In the genomic region with DNA sequence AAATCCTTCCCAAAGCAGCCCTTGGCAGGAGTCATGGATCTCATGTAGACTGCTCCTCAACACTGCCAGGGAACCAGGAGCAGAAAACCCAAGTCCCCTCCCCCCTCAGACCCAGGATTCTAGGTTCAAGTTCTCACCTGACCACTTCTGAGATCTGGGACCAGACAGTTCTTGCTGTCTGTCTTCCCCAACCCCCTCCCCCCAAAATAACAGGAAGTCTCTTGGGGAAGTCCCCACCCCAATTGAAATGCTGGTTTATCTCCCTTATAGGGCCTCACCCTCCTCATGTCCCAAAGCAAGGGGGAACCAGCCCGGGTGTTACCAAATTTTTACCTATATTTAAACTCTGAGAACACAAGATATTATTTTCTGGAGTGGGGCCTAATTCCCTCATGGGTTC, we compare ENCODE assay signal across 10 mouse cellular contexts. TPM values are rescaled to one million over a fixed set of nuclear protein-coding genes. Genes with fewer than 3 reads are reported as not detected.
DNase-seq lines count a peak whose midpoint lies in the region; ATAC-seq lines count a peak whose summit lies in the region.
"Had no signal": no experiment of that assay in that cellular context is flagged by ENCODE, and none has a peak within 500 bp of the region (broad histone marks: within the 10 kb centered on the region; RNA-seq: fewer than 3 reads in every experiment).

No protein-coding gene starts in this region.

- no peak overlapping the region for H3K9ac ChIP-seq in midbrain, embryonic 12.5 days (replicated peaks)
- no peak overlapping the region for H3K9ac ChIP-seq in limb, embryonic 13.5 days

- no peak overlapping the region for H3K4me3 ChIP-seq in midbrain, embryonic 12.5 days
- H3K4me3 ChIP-seq in midbrain, embryonic 10.5 days = no peak overlapping the region
- H3K4me3 ChIP-seq in limb, embryonic 13.5 days = peak overlapping the region; percentile 81

- peak overlapping the region; percentile 63; the same call in 1 of the 2 replicates for H3K27ac ChIP-seq in midbrain, embryonic 12.5 days (replicated peaks)
- no peak overlapping the region for H3K27ac ChIP-seq in midbrain, embryonic 10.5 days (replicated peaks)
- H3K27ac ChIP-seq in limb, embryonic 13.5 days = no peak overlapping the region; the same call in 1 of the 2 replicates

- no peaks in the 10 kb centered on the region for H3K27me3 ChIP-seq in midbrain, embryonic 12.5 days
- H3K27me3 ChIP-seq in midbrain, embryonic 10.5 days (ENCODE audit: low read depth, poor library complexity, severe bottlenecking) = no peaks in the 10 kb centered on the region
- H3K27me3 ChIP-seq in limb, embryonic 13.5 days = no peaks in the 10 kb centered on the region

- ATAC-seq in midbrain, embryonic 12.5 days (ENCODE audit: low FRiP score, low read depth) = no peak
- ATAC-seq in limb, embryonic 13.5 days (ENCODE audit: low FRiP score, low read depth) = no peak
- no peak for ATAC-seq in frontal cortex, adult (ENCODE audit: low TSS enrichment)

- H3K9me3 ChIP-seq in midbrain, embryonic 12.5 days = no peaks in the 10 kb centered on the region
- no peaks in the 10 kb centered on the region for H3K9me3 ChIP-seq in midbrain, embryonic 10.5 days (replicated peaks)
- H3K9me3 ChIP-seq in limb, embryonic 13.5 days = no peaks in the 10 kb centered on the region

- no peaks in the 10 kb centered on the region for H3K36me3 ChIP-seq in midbrain, embryonic 12.5 days
- no peaks in the 10 kb centered on the region for H3K36me3 ChIP-seq in midbrain, embryonic 10.5 days
- no peaks in the 10 kb centered on the region for H3K36me3 ChIP-seq in limb, embryonic 13.5 days

- WGBS in midbrain, embryonic 12.5 days = 82% methylated on average over 1 of the region's 1 CpGs
- WGBS in midbrain, embryonic 10.5 days = 72% methylated on average over 1 of the region's 1 CpGs
- WGBS in limb, embryonic 13.5 days = 70% methylated on average over 1 of the region's 1 CpGs

- H3K4me2 ChIP-seq in midbrain, embryonic 12.5 days (replicated peaks) = no peak overlapping the region
- peak overlapping the region; percentile 90 for H3K4me2 ChIP-seq in limb, embryonic 13.5 days (replicated peaks)

- peak; percentile 51 for DNase-seq in cerebellum, adult 9-10 months
- no peak for DNase-seq in cerebellum, postnatal 25 days
- no peak for DNase-seq in midbrain, embryonic 10.5 days (ENCODE audit: low spot score)
- peak; percentile 42 to 51 for DNase-seq in spleen, adult 18-20 months
- no peak for DNase-seq in gastrocnemius, adult 8-10 months (ENCODE audit: low spot score in 2 of 2)
- DNase-seq: cerebellum, adult 18-20 months; kidney, postnatal 14 days had no signal

- peaks cover 25% of the 10 kb centered on the region for H3K4me1 ChIP-seq in midbrain, embryonic 12.5 days
- peaks cover 38% of the 10 kb centered on the region for H3K4me1 ChIP-seq in midbrain, embryonic 10.5 days
- peaks cover 37% of the 10 kb centered on the region for H3K4me1 ChIP-seq in limb, embryonic 13.5 days

RNA-seq across cellular contexts. Expression of gene Arhgef1, which starts 0.9 kb away (rescaled TPM):
- polyA plus RNA-seq in midbrain, embryonic 12.5 days (2016; fragmentation: Nextera tagmentation; extraction: Ambion mirVana) = 78.6 and 79.4 TPM in 2 replicates
- polyA plus RNA-seq in midbrain, embryonic 10.5 days (2016; fragmentation: Nextera tagmentation; extraction: Ambion mirVana) = 60.4 and 62.5 TPM in 2 replicates
- 131 and 132 TPM in 2 replicates for polyA plus RNA-seq in limb, embryonic 13.5 days (2015; fragmentation: Nextera tagmentation; extraction: Ambion mirVana)
- total RNA-seq in gastrocnemius, adult 8-10 months (2022) = 10 to 100 TPM; 19.1 to 25.5 (median 22.5) TPM

RNA-seq across cellular contexts. Expression of gene Cd79a, which starts 4.7 kb away (rescaled TPM):
- polyA plus RNA-seq in midbrain, embryonic 12.5 days (2016; fragmentation: Nextera tagmentation; extraction: Ambion mirVana) = 0.31 and 0.36 TPM in 2 replicates
- polyA plus RNA-seq in midbrain, embryonic 10.5 days (2016; fragmentation: Nextera tagmentation; extraction: Ambion mirVana) = 0.15 and 0.23 TPM in 2 replicates
- polyA plus RNA-seq in limb, embryonic 13.5 days (2015; fragmentation: Nextera tagmentation; extraction: Ambion mirVana) = 0.45 and 0.86 TPM in 2 replicates
- total RNA-seq in gastrocnemius, adult 8-10 months (2022) = under 1 TPM in 2 of 4 experiments, not detected in 2; 0.17 to 0.19 TPM

RNA-seq across cellular contexts. Expression of gene Rps19, which starts 17.7 kb away (rescaled TPM):
- polyA plus RNA-seq in midbrain, embryonic 12.5 days (2016; fragmentation: Nextera tagmentation; extraction: Ambion mirVana) = 1,467 and 1,476 TPM in 2 replicates
- 1,942 and 2,205 TPM in 2 replicates for polyA plus RNA-seq in midbrain, embryonic 10.5 days (2016; fragmentation: Nextera tagmentation; extraction: Ambion mirVana)
- 2,528 and 2,568 TPM in 2 replicates for polyA plus RNA-seq in limb, embryonic 13.5 days (2015; fragmentation: Nextera tagmentation; extraction: Ambion mirVana)
- 100 to 1,000 TPM; 382 to 444 (median 398) TPM for total RNA-seq in gastrocnemius, adult 8-10 months (2022)

RNA-seq across cellular contexts. Expression of gene Dmrtc2, which starts 32.0 kb away (rescaled TPM):
- not detected in 2 replicates for polyA plus RNA-seq in midbrain, embryonic 12.5 days (2016; fragmentation: Nextera tagmentation; extraction: Ambion mirVana)
- polyA plus RNA-seq in midbrain, embryonic 10.5 days (2016; fragmentation: Nextera tagmentation; extraction: Ambion mirVana) = 0.14 TPM in 1 of 2 replicates, not detected in the other
- polyA plus RNA-seq in limb, embryonic 13.5 days (2015; fragmentation: Nextera tagmentation; extraction: Ambion mirVana) = not detected in 2 replicates
- total RNA-seq in gastrocnemius, adult 8-10 months (2022) = not detected

RNA-seq across cellular contexts. Expression of gene Lypd4, which starts 32.1 kb away (rescaled TPM):
- not detected in 2 replicates for polyA plus RNA-seq in midbrain, embryonic 12.5 days (2016; fragmentation: Nextera tagmentation; extraction: Ambion mirVana)
- not detected in 2 replicates for polyA plus RNA-seq in midbrain, embryonic 10.5 days (2016; fragmentation: Nextera tagmentation; extraction: Ambion mirVana)
- polyA plus RNA-seq in limb, embryonic 13.5 days (2015; fragmentation: Nextera tagmentation; extraction: Ambion mirVana) = not detected in 2 replicates
- not detected for total RNA-seq in gastrocnemius, adult 8-10 months (2022)

Comparison
In these comparisons a context has a peak if more than half of its experiments do, and no peak if none do; other contexts are left out.
1. DNase-seq: peak in cerebellum, adult 9-10 months (single experiment) and spleen, adult 18-20 months (2 of 2); none in cerebellum, postnatal 25 days (0 of 2), midbrain, embryonic 10.5 days (single experiment) and gastrocnemius, adult 8-10 months (0 of 2).